Mouse (Mus musculus): ENCODE measurements around the gene Fstl4. TPM values are rescaled to one million over a fixed set of nuclear protein-coding genes. Genes with fewer than 3 reads are reported as not detected.

Gene Fstl4
- 6.6 and 8.7 TPM in 2 replicates for polyA plus RNA-seq (2015; fragmentation: Nextera tagmentation; extraction: Ambion mirVana)

DNA sequence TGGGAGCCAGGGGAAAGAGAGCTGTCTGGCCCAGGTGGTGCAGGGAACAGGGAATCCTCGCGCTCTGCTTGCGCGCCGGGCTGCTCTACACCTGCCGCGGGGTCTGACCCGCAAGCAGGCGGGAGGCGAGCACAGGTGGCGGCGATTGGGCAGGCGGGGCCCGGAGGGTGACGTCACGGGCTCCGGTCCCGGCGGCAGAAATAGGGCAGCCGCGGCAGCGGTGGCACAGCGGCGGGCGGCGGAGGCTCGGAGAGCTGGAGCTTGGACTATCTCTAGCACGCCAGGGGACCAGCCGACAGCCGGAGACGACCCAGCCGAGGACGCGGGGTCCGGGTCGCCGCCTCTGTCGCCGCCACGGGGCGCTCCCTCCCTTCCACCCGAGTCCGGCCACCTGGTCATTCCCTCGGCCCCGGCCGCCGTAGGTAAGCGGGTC is at the start of gene Fstl4:
TSS of gene Fstl4 (plus strand) at position 174 of the 433 bp plus-strand sequence.
- H3K27me3 ChIP-seq (ENCODE audit: control insufficient read depth, insufficient read depth, low read length) = peaks cover 32% of the 10 kb centered on the region
- peak within 1 kb of the TSS; percentile 78 for H3K9ac ChIP-seq (ENCODE audit: low read length)
- WGBS = under 1% methylated on average over 35 of the region's 48 CpGs
- no peaks in the 10 kb centered on the region for H3K36me3 ChIP-seq (ENCODE audit: control insufficient read depth, insufficient read depth)
- H3K4me3 ChIP-seq (ENCODE audit: low read length) = peak within 1 kb of the TSS; percentile 72
- H3K4me1 ChIP-seq (ENCODE audit: control insufficient read depth, insufficient read depth, low read length) = peaks cover 8% of the 10 kb centered on the region
- 0 out of 2 replicates have a peak, but pooled peaks have one; percentile 50 for ATAC-seq (replicated peaks; ENCODE audit: extremely low read depth, insufficient read depth, low FRiP score)
- peak within 1 kb of the TSS; percentile 96 for H3K4me2 ChIP-seq (ENCODE audit: low read depth, low read length)
- H3K9me3 ChIP-seq (replicated peaks; ENCODE audit: control insufficient read depth, low read length) = no peaks in the 10 kb centered on the region
- no peak within 1 kb of the TSS for H3K27ac ChIP-seq (ENCODE audit: low read length)

DNA sequence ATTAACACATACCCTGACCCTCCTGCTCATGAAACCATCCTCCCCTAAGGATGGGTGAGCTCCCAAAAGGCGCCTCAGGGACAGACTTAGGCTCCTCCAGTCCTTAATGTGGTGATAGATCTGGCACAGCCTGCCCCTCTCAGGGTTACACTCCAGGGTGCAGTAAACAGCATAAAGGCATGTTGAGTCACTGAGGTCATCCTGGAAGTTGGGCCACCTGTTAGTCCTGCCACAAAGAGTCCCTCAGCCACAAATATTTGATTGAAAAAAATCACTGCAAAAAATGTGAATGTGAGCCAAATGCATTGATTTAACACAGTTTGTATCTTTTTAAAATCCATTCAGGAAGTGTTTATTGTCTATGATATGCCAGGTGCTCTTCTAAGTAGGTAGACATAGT is 45.9 kb upstream of the Fstl4 start:
- 78% methylated on average over 1 of the region's 1 CpGs for WGBS
- no peak overlapping the region for H3K9ac ChIP-seq (ENCODE audit: low read length)
- no peaks in the 10 kb centered on the region for H3K4me1 ChIP-seq (ENCODE audit: control insufficient read depth, insufficient read depth, low read length)
- H3K27ac ChIP-seq (ENCODE audit: low read length) = no peak overlapping the region
- no peak overlapping the region for H3K4me2 ChIP-seq (ENCODE audit: low read depth, low read length)
- no peak overlapping the region for H3K4me3 ChIP-seq (ENCODE audit: low read length)
- no peaks in the 10 kb centered on the region for H3K27me3 ChIP-seq (ENCODE audit: control insufficient read depth, insufficient read depth, low read length)
- H3K9me3 ChIP-seq (replicated peaks; ENCODE audit: control insufficient read depth, low read length) = no peaks in the 10 kb centered on the region
- no peaks in the 10 kb centered on the region for H3K36me3 ChIP-seq (ENCODE audit: control insufficient read depth, insufficient read depth)
- no peak for ATAC-seq (replicated peaks; ENCODE audit: extremely low read depth, insufficient read depth, low FRiP score)

DNA sequence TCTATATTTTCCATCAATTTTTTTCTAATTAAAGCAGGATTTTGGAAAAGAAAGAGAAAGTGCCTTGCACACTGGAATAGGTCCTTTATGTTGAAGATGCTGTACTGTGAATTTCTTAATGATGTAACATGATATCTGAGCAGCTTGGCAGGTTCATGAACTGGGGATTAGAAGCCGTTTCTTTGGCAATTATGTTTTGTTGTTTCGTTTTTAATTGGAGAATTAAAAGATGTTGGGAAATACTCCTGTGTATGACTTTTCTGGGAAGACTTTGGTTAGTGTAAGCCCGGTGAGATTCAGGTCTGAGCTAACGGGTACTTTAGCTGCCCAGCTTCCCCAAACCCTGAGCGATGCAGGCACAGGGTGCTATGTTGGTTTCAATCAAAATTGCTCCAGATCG is 43.3 kb upstream of the Fstl4 start:
- no peak for ATAC-seq (replicated peaks; ENCODE audit: extremely low read depth, insufficient read depth, low FRiP score)
- Histone ChIP-seq H3K9me3 (replicated peaks; ENCODE audit: control insufficient read depth, low read length) (no peaks in the 10 kb centered on the region; the same call in 1 of the 2 replicates), H3K4me2 (ENCODE audit: low read depth, low read length) (no peak overlapping the region), H3K27ac (ENCODE audit: low read length) (no peak overlapping the region), H3K4me1 (ENCODE audit: control insufficient read depth, insufficient read depth, low read length) (no peaks in the 10 kb centered on the region), H3K36me3 (ENCODE audit: control insufficient read depth, insufficient read depth) (no peaks in the 10 kb centered on the region), H3K9ac (ENCODE audit: low read length) (no peak overlapping the region), H3K27me3 (ENCODE audit: control insufficient read depth, insufficient read depth, low read length) (no peaks in the 10 kb centered on the region), H3K4me3 (ENCODE audit: low read length) (no peak overlapping the region)
- 77% methylated on average over 6 of the region's 6 CpGs for WGBS

DNA sequence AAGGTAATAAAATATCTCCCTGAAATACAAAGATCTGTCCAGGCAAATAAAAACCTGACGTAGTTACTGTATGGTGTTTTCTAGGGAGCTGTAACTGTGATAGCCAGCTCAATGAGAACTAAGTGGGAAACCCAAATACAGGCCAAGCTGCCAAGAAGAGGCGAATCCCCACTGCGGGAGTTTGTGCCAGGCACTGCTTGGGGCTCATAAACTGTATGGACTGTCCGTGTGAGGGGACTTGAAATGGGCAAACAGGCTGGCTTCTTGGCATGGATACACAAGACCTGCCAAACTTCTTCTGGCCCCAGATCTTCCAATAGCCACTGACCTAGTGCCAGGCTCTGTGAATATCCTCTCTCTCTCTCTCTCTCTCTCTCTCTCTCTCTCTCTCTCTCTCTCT is 41.7 kb upstream of the Fstl4 start:
- no peak overlapping the region for H3K27ac ChIP-seq (ENCODE audit: low read length)
- H3K4me1 ChIP-seq (ENCODE audit: control insufficient read depth, insufficient read depth, low read length) = no peaks in the 10 kb centered on the region
- no peak overlapping the region for H3K9ac ChIP-seq (ENCODE audit: low read length)
- H3K4me3 ChIP-seq (ENCODE audit: low read length) = no peak overlapping the region
- WGBS = 86% methylated on average over 4 of the region's 4 CpGs
- no peak for ATAC-seq (replicated peaks; ENCODE audit: extremely low read depth, insufficient read depth, low FRiP score)
- no peaks in the 10 kb centered on the region; the same call in 1 of the 2 replicates for H3K9me3 ChIP-seq (replicated peaks; ENCODE audit: control insufficient read depth, low read length)
- no peak overlapping the region for H3K4me2 ChIP-seq (ENCODE audit: low read depth, low read length)
- H3K36me3 ChIP-seq (ENCODE audit: control insufficient read depth, insufficient read depth) = no peaks in the 10 kb centered on the region
- H3K27me3 ChIP-seq (ENCODE audit: control insufficient read depth, insufficient read depth, low read length) = no peaks in the 10 kb centered on the region

DNA sequence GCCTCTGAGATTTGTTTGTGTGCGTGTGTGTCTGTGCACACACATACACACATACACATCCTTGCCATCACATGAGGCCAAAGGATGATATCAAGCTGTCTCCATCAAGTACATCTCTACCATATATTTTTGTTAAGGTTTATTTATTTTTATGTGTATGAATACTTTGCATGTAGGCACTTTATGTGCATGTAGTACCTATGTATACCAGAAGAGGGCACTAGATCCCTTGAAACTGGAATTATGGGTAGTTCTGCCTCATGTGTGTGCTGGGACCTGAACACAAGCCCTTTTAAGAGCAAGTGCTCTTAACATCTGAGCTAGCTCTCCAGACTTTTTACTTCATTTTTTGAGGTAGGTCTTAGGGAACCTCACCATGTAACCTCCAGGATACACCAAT is 38.4 kb upstream of the Fstl4 start:
- Histone ChIP-seq H3K4me2 (ENCODE audit: low read depth, low read length) (no peak overlapping the region), H3K36me3 (ENCODE audit: control insufficient read depth, insufficient read depth) (no peaks in the 10 kb centered on the region), H3K4me3 (ENCODE audit: low read length) (no peak overlapping the region), H3K27ac (ENCODE audit: low read length) (no peak overlapping the region), H3K9ac (ENCODE audit: low read length) (no peak overlapping the region), H3K9me3 (replicated peaks; ENCODE audit: control insufficient read depth, low read length) (no peaks in the 10 kb centered on the region; the same call in 1 of the 2 replicates), H3K27me3 (ENCODE audit: control insufficient read depth, insufficient read depth, low read length) (no peaks in the 10 kb centered on the region), H3K4me1 (ENCODE audit: control insufficient read depth, insufficient read depth, low read length) (no peaks in the 10 kb centered on the region)
- no peak for ATAC-seq (replicated peaks; ENCODE audit: extremely low read depth, insufficient read depth, low FRiP score)
- 93% methylated on average over 1 of the region's 1 CpGs for WGBS

DNA sequence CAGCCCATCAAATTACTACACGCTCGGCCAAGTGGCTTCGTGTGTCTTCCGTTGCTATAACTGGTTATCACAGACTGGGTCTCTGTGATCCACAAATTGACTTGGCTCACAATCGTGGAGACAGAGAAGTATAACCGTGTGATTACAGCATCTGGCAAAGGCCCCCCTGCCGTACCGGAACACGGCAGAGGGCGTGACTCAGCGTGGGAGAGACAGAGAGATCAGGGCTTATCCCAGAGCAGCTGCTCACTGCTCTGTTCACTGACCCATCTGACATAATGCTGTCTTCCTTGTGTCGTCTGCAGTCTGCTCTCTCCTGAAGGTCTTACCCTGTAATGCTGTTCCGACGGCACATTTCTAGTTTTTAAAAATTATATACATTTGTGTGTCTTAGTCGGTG is 36.0 kb upstream of the Fstl4 start:
- 63% methylated on average over 15 of the region's 15 CpGs for WGBS
- H3K9ac ChIP-seq (ENCODE audit: low read length) = no peak overlapping the region
- no peak overlapping the region for H3K27ac ChIP-seq (ENCODE audit: low read length)
- H3K27me3 ChIP-seq (ENCODE audit: control insufficient read depth, insufficient read depth, low read length) = no peaks in the 10 kb centered on the region
- no peaks in the 10 kb centered on the region for H3K4me1 ChIP-seq (ENCODE audit: control insufficient read depth, insufficient read depth, low read length)
- H3K4me3 ChIP-seq (ENCODE audit: low read length) = no peak overlapping the region
- no peak for ATAC-seq (replicated peaks; ENCODE audit: extremely low read depth, insufficient read depth, low FRiP score)
- H3K4me2 ChIP-seq (ENCODE audit: low read depth, low read length) = no peak overlapping the region
- no peaks in the 10 kb centered on the region for H3K36me3 ChIP-seq (ENCODE audit: control insufficient read depth, insufficient read depth)
- no peaks in the 10 kb centered on the region; the same call in 1 of the 2 replicates for H3K9me3 ChIP-seq (replicated peaks; ENCODE audit: control insufficient read depth, low read length)

DNA sequence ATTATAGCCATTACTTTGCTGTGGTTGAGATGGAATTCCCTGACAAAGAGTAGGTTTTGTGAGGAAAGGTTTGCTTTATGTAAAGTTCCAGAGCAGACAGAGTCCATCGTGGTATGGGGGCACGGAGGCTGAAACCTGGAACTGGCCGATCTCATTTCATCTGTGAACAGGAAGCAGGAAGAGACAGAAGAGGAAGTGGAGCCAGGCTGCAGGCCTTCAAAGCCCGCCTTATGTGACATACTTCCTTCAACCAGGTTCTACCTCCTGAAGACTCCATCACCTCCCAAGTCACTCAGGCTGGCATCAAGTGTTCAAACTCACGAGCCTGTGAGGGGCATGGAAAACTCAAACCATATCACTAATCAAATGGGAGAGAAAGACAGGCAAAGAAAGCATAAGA is 34.5 kb upstream of the Fstl4 start:
- H3K9ac ChIP-seq (ENCODE audit: low read length) = no peak overlapping the region
- H3K27ac ChIP-seq (ENCODE audit: low read length) = no peak overlapping the region
- H3K9me3 ChIP-seq (replicated peaks; ENCODE audit: control insufficient read depth, low read length) = no peaks in the 10 kb centered on the region; the same call in 1 of the 2 replicates
- H3K36me3 ChIP-seq (ENCODE audit: control insufficient read depth, insufficient read depth) = no peaks in the 10 kb centered on the region
- no peak overlapping the region for H3K4me2 ChIP-seq (ENCODE audit: low read depth, low read length)
- WGBS = 81% methylated on average over 5 of the region's 5 CpGs
- ATAC-seq (replicated peaks; ENCODE audit: extremely low read depth, insufficient read depth, low FRiP score) = no peak
- H3K4me1 ChIP-seq (ENCODE audit: control insufficient read depth, insufficient read depth, low read length) = peaks cover 3% of the 10 kb centered on the region; the same call in 1 of the 2 replicates
- H3K4me3 ChIP-seq (ENCODE audit: low read length) = no peak overlapping the region
- no peaks in the 10 kb centered on the region for H3K27me3 ChIP-seq (ENCODE audit: control insufficient read depth, insufficient read depth, low read length)

DNA sequence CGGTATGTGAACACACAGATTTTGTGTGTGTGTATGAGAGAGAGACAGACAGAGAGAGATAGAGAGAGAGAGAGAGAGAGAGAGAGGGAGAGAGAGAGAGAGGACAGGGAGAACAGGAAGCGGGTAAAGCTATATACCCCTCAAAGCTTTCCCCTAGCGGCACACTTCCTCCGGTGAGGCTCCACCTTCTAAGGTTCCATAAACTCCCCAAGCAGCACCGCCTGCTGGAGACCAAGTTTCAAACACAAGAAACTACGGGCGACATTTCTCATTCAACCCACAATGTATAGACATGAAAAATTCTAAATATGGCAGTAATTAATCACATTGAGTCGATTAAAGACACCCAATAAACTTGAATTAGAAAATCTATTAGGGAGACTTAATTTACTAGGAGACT is 32.5 kb upstream of the Fstl4 start:
- ATAC-seq (replicated peaks; ENCODE audit: extremely low read depth, insufficient read depth, low FRiP score) = no peak
- WGBS = 46% methylated on average over 8 of the region's 8 CpGs
- no peak overlapping the region for H3K4me2 ChIP-seq (ENCODE audit: low read depth, low read length)
- no peak overlapping the region for H3K9ac ChIP-seq (ENCODE audit: low read length)
- H3K36me3 ChIP-seq (ENCODE audit: control insufficient read depth, insufficient read depth) = no peaks in the 10 kb centered on the region
- peaks cover 4% of the 10 kb centered on the region; the same call in 1 of the 2 replicates for H3K4me1 ChIP-seq (ENCODE audit: control insufficient read depth, insufficient read depth, low read length)
- no peaks in the 10 kb centered on the region for H3K9me3 ChIP-seq (replicated peaks; ENCODE audit: control insufficient read depth, low read length)
- H3K27ac ChIP-seq (ENCODE audit: low read length) = no peak overlapping the region
- no peaks in the 10 kb centered on the region for H3K27me3 ChIP-seq (ENCODE audit: control insufficient read depth, insufficient read depth, low read length)
- no peak overlapping the region for H3K4me3 ChIP-seq (ENCODE audit: low read length)

DNA sequence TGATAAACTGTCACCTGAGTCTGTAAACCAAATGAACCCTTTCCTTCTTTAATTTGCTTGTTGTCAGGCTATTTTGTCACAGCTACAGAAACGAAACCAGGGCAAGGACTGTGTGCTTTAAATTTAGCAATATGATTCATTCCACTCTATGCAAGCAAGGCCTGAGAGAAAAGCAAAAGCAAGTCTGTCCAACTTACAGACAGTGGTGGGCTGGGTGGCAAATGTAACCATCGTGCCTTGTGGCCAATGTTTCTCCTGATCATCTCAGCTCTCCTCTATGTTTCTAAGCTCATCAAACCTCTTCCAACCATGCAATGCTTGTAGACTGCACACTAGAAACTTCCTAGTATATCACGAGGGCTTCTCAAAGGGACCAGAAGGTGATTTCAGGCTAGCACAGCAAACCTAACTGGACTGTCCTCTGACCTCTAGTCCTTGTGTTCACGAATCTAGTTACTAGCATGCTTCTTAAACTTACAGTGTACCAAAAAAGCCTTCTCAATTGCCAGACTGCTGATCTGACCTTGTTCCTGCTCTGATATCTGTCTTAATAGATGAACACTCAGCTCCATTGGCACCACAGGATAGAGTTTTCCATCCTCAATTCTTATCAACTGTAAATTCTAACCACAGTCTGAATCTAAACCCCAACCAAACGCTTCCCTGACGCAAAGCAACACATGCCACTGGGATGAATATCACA is 29.8 kb upstream of the Fstl4 start:
- ATAC-seq (replicated peaks; ENCODE audit: extremely low read depth, insufficient read depth, low FRiP score) = no peak
- Histone ChIP-seq H3K9me3 (replicated peaks; ENCODE audit: control insufficient read depth, low read length) (no peaks in the 10 kb centered on the region), H3K27me3 (ENCODE audit: control insufficient read depth, insufficient read depth, low read length) (no peaks in the 10 kb centered on the region), H3K4me3 (ENCODE audit: low read length) (no peak overlapping the region), H3K4me2 (ENCODE audit: low read depth, low read length) (no peak overlapping the region), H3K9ac (ENCODE audit: low read length) (no peak overlapping the region), H3K27ac (ENCODE audit: low read length) (no peak overlapping the region), H3K4me1 (ENCODE audit: control insufficient read depth, insufficient read depth, low read length) (peaks cover 4% of the 10 kb centered on the region; the same call in 1 of the 2 replicates), H3K36me3 (ENCODE audit: control insufficient read depth, insufficient read depth) (no peaks in the 10 kb centered on the region)
- WGBS = 70% methylated on average over 6 of the region's 6 CpGs
